Mouse (Mus musculus): Measurements from ENCODE around the gene Slc9a4.
"Not testable (repeated sequence)": the region's sequence is repeated elsewhere in the genome, so short reads cannot be mapped to it uniquely, and the experiment has no call there.

Slc9a4 gene

DNA sequence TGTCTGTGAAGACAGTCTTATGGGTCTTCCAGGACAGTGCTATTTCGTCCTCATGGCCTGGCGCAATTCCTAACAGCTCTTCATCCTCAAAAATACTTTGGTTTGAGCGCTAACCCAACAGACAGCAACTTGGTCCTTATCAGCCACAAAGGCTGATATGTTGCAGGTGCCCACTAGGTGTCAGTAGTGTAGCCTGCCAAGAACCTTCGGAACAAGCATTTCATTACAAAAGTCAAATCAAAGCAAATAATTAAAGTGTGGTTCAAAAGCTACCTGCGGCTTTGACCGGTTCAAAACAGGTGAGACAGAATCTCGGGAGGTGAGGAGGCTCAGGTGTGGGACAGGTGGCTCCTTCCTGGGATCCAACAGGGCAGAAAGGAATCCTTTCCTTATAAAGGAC, at the start of gene Slc9a4:
Gene Slc9a4 (plus strand): TSS at position 298 of the 400 bp plus-strand sequence.
- peak in 1 of 2 experiments; percentile 27 for DNase-seq

- no peak for DNase-seq
These were observed 42.3 kb upstream of the Slc9a4 start for GRCm38 (mm10) chr1:40537577-40537976.

DNA sequence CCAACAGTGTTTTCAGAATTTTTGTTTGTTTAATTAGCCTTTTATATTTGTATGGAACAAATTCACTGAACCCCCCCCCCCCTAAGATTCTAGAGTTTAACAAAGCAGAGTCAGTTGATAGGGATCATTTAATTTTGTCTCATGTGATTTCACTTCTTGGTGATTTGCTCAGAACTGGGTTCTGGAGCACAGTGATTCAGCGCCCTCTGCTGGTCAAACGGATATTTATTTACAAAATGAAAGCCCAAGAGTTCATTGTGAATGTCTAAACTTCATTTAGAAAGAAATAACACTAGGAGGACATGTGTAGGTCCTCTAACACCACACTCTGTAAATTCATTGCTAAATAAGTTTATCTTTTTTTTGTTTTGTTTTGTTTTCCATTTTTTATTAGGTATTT, 35.2 kb upstream of the Slc9a4 start:
- DNase-seq, result peak in 1 of 2 experiments; percentile 67

DNA sequence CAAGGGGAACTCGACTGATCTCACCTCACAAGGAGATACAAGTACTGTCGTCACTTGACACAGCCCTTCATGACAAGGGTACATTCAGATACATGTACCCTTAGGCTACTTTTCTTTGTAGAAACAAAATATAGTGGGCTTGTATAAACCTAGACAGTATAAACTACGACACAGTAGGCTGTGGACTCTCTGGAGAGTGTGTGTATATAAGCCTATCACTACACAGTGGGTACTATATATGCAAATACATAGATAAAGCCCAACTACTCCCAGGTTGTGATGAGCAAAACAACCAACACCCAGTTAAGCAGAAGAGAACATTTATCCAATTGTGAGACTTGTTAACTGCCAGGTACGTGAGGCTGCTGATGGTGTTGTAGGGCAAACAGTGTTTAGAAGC, 33.2 kb upstream of the Slc9a4 start:
- no peak for DNase-seq

GRCm38 (mm10) chr1:40547064-40547572, 32.8 kb upstream of the Slc9a4 start:
- no peak for DNase-seq

- no peak for DNase-seq
These were observed 32.1 kb upstream of the Slc9a4 start for GRCm38 (mm10) chr1:40547762-40548161.

- DNase-seq, result no peak
These were observed 10.5 kb upstream of the Slc9a4 start for GRCm38 (mm10) chr1:40569374-40569773.

- no peak for DNase-seq
These were observed 388 bp downstream of the Slc9a4 start for GRCm38 (mm10) chr1:40580269-40580668.

- DNase-seq, result no peak
These were observed 6.9 kb downstream of the Slc9a4 start for GRCm38 (mm10) chr1:40586776-40587175.

DNA sequence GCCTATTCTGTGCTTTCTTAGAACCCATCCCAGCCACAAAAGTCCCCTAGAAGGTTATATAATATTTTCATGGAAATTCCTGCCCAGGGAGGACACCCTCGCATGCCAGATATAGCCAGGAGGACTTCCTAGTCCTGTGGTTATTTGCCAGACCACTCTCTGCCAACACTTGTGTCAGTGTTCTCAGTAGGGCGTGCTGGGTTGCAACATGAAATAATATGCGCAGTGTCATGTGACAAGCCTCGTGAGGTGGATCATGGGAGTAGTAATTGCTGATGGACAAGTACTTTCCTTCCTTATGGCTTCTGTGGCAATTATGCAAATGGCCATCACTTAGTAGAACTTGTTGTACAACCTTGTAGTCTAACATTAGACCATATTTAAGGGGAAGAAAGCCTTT, 11.1 kb downstream of the Slc9a4 start:
- no peak for DNase-seq

GRCm38 (mm10) chr1:40597822-40598221, 17.9 kb downstream of the Slc9a4 start:
- no peak for DNase-seq

DNA sequence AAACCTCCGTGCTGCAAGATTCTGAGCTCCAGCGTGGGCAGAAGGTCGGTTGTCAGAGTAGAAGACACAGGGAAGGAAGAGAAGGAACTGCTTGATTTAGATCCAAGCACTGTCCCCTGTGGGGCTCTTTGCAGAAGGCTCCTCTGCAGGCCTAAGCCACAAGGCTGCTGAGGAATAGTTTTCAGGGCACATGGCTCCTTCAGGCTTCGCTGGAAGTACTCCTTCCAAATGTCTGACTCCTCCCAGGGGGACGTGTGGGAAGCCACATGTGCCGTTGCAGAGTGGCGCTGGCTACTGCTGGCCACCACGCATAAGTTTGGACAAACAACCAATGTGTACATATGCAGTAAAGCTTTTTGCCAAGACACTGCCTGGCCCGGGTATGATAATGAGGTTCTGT, 19.8 kb downstream of the Slc9a4 start:
- DNase-seq, result not testable (repeated sequence)

GRCm38 (mm10) chr1:40600394-40601327, 20.8 kb downstream of the Slc9a4 start:
- DNase-seq, result no peak

DNA sequence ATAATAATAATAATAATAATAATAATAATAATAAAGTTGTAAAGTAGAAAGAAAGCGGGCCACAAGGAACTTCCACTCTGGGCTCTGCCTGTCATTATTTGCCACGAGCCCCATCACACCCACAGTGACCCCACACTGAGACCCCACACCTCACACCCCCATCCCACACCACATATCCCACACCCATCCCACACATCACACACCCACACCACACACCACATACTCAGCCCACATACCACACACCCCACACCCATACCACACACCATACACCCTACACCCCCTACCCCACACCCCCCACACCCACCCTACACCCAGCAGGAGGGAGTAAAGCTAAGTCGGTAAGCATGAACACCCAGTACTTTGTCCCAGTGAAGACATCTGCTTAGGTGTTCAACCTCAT, 21.6 kb downstream of the Slc9a4 start:
- DNase-seq, result no peak

DNA sequence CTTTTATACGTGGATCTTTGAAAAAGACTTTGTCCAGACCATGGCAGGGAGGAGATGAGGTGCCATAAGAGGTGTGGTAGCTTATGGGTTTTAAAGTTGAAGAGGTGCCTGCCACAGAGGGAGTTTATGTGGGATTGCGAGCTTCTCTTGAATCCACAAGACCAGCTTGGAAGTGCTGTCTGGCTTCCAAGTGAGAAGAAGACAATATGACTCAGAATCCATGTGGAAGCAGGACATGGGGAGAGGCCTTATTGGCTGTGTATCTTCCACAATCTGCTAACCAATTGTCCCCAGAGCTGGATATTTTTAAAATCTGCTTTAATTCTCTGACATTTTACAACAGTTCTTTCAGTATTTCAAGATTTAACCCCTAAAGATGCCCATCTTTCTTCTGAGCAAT, 33.3 kb downstream of the Slc9a4 start:
- no peak for DNase-seq

DNA sequence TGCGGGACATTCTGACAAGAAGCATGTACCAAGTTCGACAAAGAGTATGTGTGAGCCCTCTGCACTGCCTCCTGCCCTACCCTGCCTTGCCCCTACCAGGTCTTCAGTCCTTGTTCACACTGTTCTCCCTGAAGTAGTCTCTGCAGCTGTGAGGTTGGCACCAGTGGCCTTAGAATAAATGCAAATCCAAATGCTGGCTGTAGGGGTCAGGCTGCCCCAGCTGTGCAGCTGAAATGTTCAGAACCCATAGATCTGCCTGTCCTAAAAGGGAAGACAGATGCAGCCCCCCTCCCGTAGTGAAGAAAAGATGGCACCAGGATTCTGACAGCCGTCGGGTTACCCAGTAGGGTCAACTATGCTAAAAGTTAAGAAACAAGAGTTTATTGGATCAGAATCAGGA, 39.2 kb downstream of the Slc9a4 start:
- DNase-seq, result peak in 1 of 2 experiments; percentile 13

DNA sequence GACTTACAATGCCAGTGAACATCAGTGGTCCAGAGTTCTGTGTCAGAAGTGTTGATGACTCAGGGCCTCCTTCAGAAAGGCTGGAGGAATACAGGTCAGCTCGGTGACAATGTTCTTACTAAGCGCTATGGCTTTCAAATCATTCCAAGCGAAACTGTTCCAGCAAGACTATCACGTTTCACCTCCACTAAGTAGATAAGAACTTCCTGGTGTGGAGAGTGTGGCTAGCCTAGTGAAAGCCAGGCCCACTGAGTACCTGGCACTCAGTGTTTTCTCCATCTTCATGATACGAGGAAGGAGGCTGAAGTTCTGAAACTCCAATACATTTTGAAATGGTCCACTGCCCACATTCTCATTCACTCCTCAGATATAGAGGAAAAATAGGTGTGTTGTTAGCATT, 40.0 kb downstream of the Slc9a4 start:
- no peak for DNase-seq

GRCm38 (mm10) chr1:40624954-40625353, 45.1 kb downstream of the Slc9a4 start:
- no peak for DNase-seq

DNA sequence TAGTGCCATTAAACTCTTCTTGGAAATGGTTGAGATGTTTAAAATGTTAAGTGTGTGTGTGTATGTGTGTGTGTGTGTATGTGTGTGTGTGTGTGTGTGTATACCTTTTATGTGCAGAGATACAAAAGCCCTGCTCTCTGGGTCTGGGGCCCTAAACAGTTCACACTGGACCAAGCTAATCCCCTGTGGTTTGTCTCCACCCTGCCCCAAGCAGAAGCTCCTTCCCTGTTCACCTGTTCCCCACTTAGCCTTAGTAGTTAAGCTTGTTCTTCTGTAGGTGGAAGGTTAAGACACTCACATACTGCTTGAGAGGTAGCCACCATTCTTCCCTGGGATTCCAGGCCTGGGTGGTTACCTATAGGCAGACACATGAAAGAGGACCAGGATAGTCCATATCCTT, 47.1 kb downstream of the Slc9a4 start:
- DNase-seq, result no peak

DNA sequence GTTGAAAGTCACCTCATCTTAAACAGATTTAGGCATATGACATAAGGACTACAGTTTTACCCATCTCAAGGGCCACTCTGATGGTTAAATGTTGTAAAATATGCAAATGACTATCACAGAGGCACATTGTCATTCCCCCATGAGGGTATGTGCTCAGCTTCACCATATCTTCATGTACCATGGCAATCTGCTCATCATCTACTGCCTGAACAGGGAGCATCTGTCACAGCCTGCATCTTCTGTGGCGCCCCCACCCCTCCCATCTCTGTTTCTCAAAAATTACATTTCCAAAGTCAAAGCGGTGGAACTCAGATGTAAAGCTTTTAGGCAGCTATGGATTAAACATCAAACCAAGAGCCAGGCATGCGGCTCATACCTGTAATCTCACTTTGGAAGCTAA, 48.6 kb downstream of the Slc9a4 start:
- DNase-seq, result no peak

DNA sequence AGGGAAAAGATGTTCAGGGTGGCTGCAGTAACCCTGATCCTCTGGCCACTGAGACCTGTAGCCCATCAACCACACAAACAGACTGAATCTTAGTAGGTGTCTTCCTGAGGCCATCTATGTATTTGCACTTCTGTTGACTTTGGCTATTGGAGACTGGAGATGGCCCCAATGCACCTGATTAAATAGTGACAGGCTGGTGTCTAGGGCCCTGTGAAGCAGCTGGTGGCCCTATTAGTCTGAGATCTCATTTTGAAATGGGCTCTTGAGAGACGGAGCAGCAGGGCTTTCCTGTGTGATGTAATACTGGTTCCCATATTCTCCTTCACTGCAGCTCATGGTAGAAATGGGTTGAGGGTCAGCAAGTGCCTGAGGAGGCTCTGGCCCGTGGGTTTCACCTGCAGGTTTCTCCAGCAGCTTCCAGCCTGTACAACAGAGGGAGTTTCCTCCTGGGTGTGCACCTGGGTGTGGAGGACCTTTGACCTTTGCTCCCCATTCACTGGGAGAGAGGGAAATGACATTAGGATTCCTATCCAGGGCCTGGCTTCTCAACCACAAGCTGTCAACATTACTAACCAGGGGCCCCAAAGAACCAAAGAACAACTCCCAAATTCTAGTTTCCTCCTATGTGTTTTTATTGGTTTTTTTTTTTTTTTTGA, 52.7 kb downstream of the Slc9a4 start:
- DNase-seq, result no peak

GRCm38 (mm10) chr1:40634608-40635007, 54.7 kb downstream of the Slc9a4 start:
- DNase-seq, result no peak

DNA sequence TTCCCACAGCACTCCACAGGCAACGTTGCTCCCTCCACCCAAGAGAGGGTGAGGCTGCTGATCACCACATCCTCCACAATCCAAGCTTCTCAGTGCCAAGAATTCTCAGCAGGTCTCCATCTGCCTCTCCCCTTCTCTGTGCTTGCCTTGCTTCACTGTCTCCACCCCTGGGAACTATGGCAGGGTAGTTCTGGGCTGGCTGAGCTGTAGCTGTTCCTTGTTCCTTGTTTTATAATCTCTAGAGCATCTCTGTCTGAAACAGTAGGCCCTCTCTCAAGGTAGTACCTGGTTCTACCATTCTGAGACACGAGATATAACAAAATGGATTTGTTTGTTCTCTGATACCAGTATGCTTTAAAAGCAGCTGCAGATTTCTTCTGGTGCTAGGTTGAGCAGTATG, 68.4 kb downstream of the Slc9a4 start:
- DNase-seq, result no peak

Data from lung, postnatal 4 days (tissue).